Mouse (Mus musculus): ENCODE measurements around the gene Cerk.

DNA sequence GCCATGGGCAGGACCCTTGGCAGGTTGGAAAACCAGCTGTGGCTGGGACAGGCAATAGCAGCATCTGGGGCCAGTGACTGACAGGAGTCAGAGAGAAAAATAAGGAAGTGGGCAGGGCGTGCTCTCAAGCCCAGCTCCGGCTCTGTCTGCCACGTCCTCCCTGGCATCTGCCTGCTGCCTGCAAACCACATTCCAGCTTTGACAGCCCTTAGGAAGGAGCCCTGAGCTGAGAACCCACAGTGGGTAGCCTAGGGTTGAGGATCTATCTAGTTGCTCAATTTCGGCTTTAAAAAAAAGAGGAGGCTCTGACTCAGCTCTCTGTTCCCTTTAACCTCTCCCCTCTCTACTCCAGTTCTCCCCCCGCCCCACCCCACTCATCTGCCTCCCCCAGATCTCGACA is 16.7 kb upstream of the Cerk start:
- TF ChIP-seq CTCF (IDR thresholded peaks at IDR 0.05; ENCODE audit: low read depth) (no peak), EP300 (IDR thresholded peaks at IDR 0.05; ENCODE audit: low read depth) (no peak)

All from liver, postnatal 0 days (tissue).